Mouse (Mus musculus): ENCODE data around the gene Ccnjl. TPM values are rescaled to one million over a fixed set of nuclear protein-coding genes. Genes with fewer than 3 reads are reported as not detected.

Ccnjl gene
- not detected in 3 replicates for total RNA-seq (2017)

DNA sequence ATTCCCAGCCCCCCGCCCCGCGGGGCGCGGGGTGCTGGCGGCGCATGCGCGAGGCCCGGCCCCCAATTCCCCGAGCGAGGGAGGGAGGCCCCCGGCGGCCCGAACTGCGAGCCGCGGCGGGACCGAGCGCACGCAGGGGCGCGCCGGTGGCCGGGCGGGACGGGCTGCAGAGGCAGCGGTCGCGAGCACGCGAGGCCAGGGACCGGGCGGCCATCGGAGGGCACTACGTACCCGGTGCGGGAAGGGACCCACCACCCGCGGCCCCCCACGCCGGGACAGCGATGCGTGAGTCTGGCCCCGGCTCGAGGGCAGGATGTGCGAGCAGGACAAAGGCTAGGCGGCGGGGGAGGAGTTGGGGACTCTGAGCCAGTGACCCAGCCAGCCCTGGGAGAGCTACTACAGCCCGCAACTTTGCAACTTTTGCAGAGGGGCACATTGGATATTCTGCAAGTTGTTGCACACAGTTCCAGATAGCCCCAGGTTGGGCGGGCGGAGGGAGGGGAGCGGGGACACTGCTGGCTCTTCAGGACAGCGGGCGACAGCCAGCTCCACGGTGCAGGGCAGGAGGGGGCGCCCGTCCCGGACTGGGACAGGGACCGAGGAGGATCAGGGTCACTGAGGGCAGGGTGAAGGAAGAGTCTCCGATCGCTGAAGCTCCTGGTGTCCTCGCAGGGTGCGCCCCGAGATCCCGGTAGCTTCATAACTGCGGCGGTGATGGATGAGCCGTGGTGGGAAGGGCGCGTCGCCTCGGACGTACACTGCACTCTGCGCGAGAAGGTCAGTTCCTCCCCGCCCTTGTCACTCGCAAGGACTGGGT is at the start of gene Ccnjl:
Gene Ccnjl (plus strand): TSS at position 102 of the 817 bp plus-strand sequence.
- ATAC-seq (replicated peaks; ENCODE audit: insufficient number of reproducible peaks, low FRiP score, low TSS enrichment, poor library complexity, severe bottlenecking): no peak

DNA sequence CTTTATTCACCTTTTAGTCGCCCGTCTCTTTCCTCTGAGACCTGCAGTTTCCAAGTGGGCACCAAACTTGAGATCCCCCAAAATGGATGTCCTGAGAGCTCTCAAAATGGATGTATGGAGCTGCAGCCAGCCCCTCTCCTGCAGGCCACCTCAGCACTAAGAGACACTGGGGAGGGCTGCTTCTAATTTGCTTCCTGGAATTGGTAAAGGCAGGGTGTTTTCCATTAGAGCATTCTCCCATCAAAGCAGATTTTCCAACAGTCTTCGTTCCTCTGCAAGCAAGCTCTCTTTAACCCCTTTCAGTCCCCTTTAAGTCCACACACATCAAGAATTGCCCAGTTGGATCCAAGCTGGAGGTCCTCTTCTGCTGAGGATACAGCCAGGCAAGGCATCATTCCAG is 49.2 kb upstream of the Ccnjl start:
- ATAC-seq (replicated peaks; ENCODE audit: insufficient number of reproducible peaks, low FRiP score, low TSS enrichment, poor library complexity, severe bottlenecking): no peak

GRCm38 (mm10) chr11:43480561-43480960 is 48.0 kb upstream of the Ccnjl start:
- no peak for ATAC-seq (replicated peaks; ENCODE audit: insufficient number of reproducible peaks, low FRiP score, low TSS enrichment, poor library complexity, severe bottlenecking)

DNA sequence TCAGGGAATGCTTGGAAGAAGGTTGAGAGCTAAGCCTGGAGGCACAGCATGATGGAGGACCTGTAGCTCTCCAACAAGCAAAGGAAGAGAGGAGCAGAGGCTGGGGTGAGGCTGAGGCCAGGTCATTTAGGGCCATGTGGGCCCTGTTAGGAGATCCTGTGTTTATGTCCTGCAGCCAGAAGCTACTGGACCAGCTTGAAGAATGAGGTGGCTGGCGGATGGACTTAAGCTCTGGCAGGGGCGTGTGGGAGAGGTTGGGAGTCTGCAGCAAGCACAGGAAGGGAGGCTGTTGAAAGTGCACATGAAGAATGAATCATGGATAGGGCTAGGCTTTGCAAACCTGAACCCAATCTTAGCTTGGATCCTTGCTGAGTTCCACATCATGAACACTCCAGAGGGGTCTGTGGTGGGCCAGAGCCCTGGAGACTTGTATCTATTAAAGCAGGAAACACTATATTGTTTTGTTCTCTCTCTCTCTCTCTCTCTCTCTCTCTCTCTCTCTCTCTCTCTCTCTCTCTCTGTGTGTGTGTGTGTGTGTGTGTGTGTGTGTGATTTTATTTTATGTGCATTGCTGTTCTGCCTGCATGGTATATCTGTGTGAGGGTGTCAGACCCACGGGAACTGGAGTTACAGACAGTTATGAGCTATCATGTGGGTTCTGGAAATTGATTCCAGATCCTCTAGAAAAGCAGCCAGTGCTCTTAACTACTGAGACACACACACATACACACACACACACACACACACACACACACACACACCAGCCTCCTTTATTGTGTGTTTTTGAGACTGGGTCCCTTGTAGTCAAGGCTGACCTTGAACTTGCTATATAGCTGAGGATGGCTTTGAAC is 46.7 kb upstream of the Ccnjl start:
- no peak for ATAC-seq (replicated peaks; ENCODE audit: insufficient number of reproducible peaks, low FRiP score, low TSS enrichment, poor library complexity, severe bottlenecking)

DNA sequence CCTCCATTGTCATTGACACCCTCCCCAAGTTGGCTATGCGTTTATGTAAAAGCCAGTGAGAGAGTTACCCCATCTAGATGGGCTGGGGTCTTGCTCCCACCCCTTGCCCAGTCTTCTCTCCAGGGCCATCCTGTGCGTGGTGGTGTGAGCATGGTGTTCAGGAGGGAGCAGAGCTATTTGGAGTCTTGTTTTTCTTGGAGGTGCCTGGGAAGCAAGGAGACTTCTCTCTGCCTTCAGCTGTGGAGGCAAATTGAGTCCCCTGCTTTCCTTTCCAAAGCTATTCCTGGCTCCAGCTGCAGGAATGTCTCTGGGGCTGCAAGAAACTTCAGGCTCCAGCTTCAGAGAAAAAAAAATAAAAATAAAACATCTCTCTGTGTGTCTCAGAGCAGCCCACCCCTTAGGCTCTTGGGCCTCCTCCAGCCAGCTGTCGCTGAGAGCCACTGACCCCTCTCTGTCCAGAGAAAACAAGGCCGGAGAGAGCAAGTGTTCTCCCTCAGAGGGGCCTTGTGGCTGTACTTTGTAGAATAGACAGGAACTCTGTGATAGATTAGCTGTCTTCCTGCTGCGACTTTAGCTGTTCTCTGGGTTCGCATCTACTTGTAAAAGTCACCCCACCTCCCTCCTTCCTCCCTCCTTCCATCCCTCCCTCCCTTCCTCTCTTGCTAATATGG is 45.3 kb upstream of the Ccnjl start:
- ATAC-seq (replicated peaks; ENCODE audit: insufficient number of reproducible peaks, low FRiP score, low TSS enrichment, poor library complexity, severe bottlenecking): no peak

GRCm38 (mm10) chr11:43484057-43484456 is 44.5 kb upstream of the Ccnjl start:
- no peak for ATAC-seq (replicated peaks; ENCODE audit: insufficient number of reproducible peaks, low FRiP score, low TSS enrichment, poor library complexity, severe bottlenecking)

DNA sequence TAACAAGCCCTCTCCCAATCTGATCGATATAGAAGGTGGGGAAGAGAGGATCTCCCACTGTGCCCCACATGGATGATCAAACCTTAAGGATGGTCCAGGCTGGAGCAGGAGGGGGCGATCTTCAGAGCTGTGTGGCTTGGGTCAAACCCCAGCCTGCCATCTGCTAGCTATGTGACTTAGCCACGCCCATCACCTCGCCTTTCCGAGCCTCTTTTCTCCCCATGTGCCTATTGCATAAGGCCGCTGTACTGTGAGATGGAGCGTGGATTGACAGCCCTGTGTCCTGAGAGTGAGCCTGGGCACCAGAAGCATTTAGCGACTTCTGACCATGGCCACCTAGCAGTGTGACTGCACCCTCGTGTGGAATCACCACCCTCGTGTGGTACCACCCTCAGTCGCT is 43.9 kb upstream of the Ccnjl start:
- ATAC-seq (replicated peaks; ENCODE audit: insufficient number of reproducible peaks, low FRiP score, low TSS enrichment, poor library complexity, severe bottlenecking): no peak

GRCm38 (mm10) chr11:43485855-43486254 is 42.7 kb upstream of the Ccnjl start:
- ATAC-seq (replicated peaks; ENCODE audit: insufficient number of reproducible peaks, low FRiP score, low TSS enrichment, poor library complexity, severe bottlenecking): no peak

- peak; percentile 62; the same call in 1 of the 2 replicates for ATAC-seq (replicated peaks; ENCODE audit: insufficient number of reproducible peaks, low FRiP score, low TSS enrichment, poor library complexity, severe bottlenecking)
Observed at GRCm38 (mm10) chr11:43492663-43493062, 35.9 kb upstream of the Ccnjl start.

GRCm38 (mm10) chr11:43493815-43494409 is 34.7 kb upstream of the Ccnjl start:
- ATAC-seq (replicated peaks; ENCODE audit: insufficient number of reproducible peaks, low FRiP score, low TSS enrichment, poor library complexity, severe bottlenecking): peak; percentile 57

DNA sequence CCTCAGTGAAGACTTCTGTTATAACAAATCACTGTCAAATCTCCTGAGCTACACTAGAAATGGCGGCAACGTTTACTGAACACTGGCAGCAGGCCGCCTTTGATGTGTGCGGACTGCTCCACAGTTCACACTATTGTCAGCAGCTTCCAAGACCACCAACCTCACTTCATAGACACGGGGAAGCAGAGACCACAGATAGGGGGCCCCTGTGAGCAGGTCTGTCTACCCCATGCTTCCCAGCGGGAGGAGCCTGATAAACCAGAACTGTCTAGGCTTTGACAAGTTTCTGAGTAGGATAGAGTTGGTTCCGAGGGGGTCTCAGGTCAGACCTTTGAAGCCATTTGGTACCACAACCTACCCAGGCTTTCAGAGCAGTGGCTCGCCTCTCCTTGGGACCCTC is 33.5 kb upstream of the Ccnjl start:
- ATAC-seq (replicated peaks; ENCODE audit: insufficient number of reproducible peaks, low FRiP score, low TSS enrichment, poor library complexity, severe bottlenecking): no peak

DNA sequence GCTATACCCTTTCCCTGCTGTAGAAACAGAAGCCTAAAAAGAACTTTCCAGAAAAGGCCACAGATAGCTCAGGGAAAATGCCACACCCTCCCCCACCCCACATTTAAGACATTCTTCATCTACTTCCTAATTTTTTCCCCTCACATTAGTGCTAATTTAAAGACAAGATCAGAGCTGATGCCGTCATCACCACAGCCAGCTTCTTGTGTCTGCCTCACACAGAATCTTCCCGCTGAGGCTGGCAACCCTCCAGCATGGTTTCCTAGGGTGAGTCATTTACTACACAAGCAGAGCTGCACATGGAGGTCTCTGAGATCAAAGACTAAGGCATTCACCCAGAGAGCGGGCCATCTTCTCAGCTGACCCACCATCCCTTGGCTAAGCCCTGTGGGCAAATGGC is 33.1 kb upstream of the Ccnjl start:
- ATAC-seq (replicated peaks; ENCODE audit: insufficient number of reproducible peaks, low FRiP score, low TSS enrichment, poor library complexity, severe bottlenecking): no peak

GRCm38 (mm10) chr11:43501256-43501655 is 27.3 kb upstream of the Ccnjl start:
- no peak for ATAC-seq (replicated peaks; ENCODE audit: insufficient number of reproducible peaks, low FRiP score, low TSS enrichment, poor library complexity, severe bottlenecking)

DNA sequence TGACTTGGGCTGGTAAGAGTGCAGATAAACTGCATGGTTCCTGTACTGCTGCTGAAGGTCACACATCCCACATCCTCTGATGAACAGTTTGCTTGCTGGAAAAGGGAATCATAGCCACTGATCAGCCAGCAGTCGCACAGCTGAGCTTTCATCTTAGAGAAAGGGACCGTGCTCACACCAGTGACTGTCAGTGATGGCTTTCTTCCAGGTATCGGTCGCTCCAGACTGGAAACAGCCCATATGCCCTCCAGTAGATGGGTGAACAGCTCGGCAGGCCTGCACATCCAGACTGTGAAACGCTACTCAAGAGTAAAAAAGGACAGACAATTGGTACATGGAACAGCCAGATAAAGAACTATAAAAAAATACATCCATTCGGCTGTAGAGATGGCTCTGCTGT is 23.4 kb upstream of the Ccnjl start:
- no peak for ATAC-seq (replicated peaks; ENCODE audit: insufficient number of reproducible peaks, low FRiP score, low TSS enrichment, poor library complexity, severe bottlenecking)

- no peak for ATAC-seq (replicated peaks; ENCODE audit: insufficient number of reproducible peaks, low FRiP score, low TSS enrichment, poor library complexity, severe bottlenecking)
Observed at GRCm38 (mm10) chr11:43507976-43508375, 20.6 kb upstream of the Ccnjl start.

DNA sequence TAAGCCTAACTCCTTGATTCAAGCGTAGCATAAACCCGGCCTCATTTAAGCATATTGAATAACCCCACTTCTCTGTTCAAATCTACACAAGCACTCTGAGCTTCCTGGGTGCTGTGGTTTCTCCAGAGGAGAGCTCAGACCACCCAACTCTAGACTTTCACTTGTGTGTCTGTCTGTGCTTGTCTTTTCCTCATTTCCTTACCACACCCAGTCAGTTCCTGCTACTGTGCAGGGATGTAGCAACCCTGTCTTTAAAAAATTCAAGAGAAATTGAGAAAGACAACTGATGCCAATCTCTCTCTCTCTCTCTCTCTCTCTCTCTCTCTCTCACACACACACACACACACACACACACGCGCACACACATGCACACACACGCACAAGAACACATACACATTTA is 18.7 kb upstream of the Ccnjl start:
- ATAC-seq (replicated peaks; ENCODE audit: insufficient number of reproducible peaks, low FRiP score, low TSS enrichment, poor library complexity, severe bottlenecking): no peak

GRCm38 (mm10) chr11:43512661-43513190 is 15.9 kb upstream of the Ccnjl start:
- ATAC-seq (replicated peaks; ENCODE audit: insufficient number of reproducible peaks, low FRiP score, low TSS enrichment, poor library complexity, severe bottlenecking): no peak

DNA sequence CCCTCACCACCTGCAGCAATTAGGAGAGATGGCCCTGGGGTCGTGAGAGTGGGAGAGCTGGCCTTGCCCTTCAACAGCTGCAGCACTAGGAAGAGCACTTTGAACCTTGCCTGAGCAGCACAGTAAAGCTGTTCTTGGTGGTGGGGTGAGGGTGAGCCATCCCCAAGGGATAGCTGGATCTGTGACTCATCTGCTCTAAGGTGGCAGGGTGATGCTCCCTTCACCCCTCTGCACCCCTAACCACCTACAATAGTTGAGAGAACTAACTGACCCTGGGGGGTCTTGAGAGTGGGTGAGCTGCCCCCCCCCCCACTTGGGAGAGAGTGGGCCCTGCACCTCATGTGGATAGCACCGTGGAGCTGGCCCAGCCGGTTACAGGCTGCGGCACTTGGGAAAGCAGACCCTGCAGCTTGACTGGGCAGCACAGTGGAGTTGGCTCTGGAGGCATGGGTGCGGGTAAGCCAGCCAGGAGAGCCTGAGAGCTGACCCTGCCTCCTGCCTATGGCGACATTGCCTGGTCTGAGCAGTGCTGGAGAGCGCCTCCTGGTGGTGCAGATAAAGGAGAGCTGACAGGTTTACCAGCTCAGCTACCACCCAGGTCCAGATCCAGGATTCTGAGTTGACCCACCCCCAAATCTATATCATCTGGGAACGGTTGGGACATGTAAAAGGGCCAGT is 12.1 kb upstream of the Ccnjl start:
- ATAC-seq (replicated peaks; ENCODE audit: insufficient number of reproducible peaks, low FRiP score, low TSS enrichment, poor library complexity, severe bottlenecking): no peak

Measured in monocyte, adult 5-6 weeks (primary cell).